Mouse (Mus musculus) hindbrain, embryonic 12.5 days (tissue): ENCODE results near the gene Ufsp1. TPM values are rescaled to one million over a fixed set of nuclear protein-coding genes. Genes with fewer than 3 reads are reported as not detected.
"Not testable (repeated sequence)": the region's sequence is repeated elsewhere in the genome, so short reads cannot be mapped to it uniquely, and the experiment has no call there.

Experiments used
- ATAC-seq: fragments of 200-750 bp; cut with Nextera tagmentation; 2 replicates; pipeline ENCODE4 v1.8.0; 2017; ENCODE audit warnings: moderate TSS enrichment; ENCODE audit not compliant: low FRiP score
- H3K27ac ChIP-seq: fragments of 300-500 bp; sonication (generic); 2 replicates; pipeline ENCODE4 v1.5.1; 2016; ENCODE audit warnings: mild to moderate bottlenecking
- H3K27me3 ChIP-seq: fragments of 300-500 bp; sonication (generic); 2 replicates; pipeline ENCODE4 v1.6.1; 2016; ENCODE audit warnings: mild to moderate bottlenecking
- H3K36me3 ChIP-seq: fragments of 300-500 bp; sonication (generic); 2 replicates; pipeline ENCODE4 v1.6.1; 2016; ENCODE audit warnings: mild to moderate bottlenecking
- H3K4me1 ChIP-seq: fragments of 300-500 bp; sonication (generic); 2 replicates; pipeline ENCODE4 v1.6.1; 2016
- H3K4me2 ChIP-seq: fragments of 300-500 bp; sonication (generic); replicated peaks from 2 replicates; pipeline ENCODE4 v1.6.1; 2016; ENCODE audit warnings: mild to moderate bottlenecking
- H3K4me3 ChIP-seq: fragments of 300-500 bp; sonication (generic); 2 replicates; pipeline ENCODE4 v1.5.1; 2016; ENCODE audit warnings: mild to moderate bottlenecking
- H3K9ac ChIP-seq: fragments of 300-500 bp; sonication (generic); 2 replicates; pipeline ENCODE4 v1.6.1; 2016; ENCODE audit warnings: mild to moderate bottlenecking, moderate library complexity
- H3K9me3 ChIP-seq: fragments of 300-500 bp; sonication (generic); replicated peaks from 2 replicates; pipeline ENCODE4 v1.6.1; 2016; ENCODE audit warnings: mild to moderate bottlenecking
- WGBS: fragments of 180-500 bp; shearing (Covaris S2); methylation state at CpG from one replicate; pipeline ENCODE4 v1.1.7; 2016; 5-methylcytosine and 5-hydroxymethylcytosine counted together
- polyA plus RNA-seq: library from polyadenylated mRNA; unstranded; fragments of >200 nt; fragmentation: Nextera tagmentation; extraction: Ambion mirVana; gene quantifications from 2 replicates; pipeline ENCODE4 v1.2.1, GENCODE M21; 2016

Gene Ufsp1
- polyA plus RNA-seq = 8.1 and 10.3 TPM in 2 replicates

GRCm38 (mm10) chr5:137293839-137294743 lies at the start of gene Ufsp1:
Ufsp1 (plus strand) TSS chr5:137294629.
- WGBS = under 1% methylated on average over 52 of the region's 52 CpGs
- Histone ChIP-seq H3K27ac (peak within 1 kb of the TSS; percentile 86), H3K27me3 (peaks cover 40% of the 10 kb centered on the region), H3K9me3 (no peaks in the 10 kb centered on the region), H3K4me3 (peak within 1 kb of the TSS; percentile 51), H3K4me2 (peak within 1 kb of the TSS; percentile 95), H3K9ac (peak within 1 kb of the TSS; percentile 80), H3K36me3 (peaks cover 41% of the 10 kb centered on the region), H3K4me1 (peaks cover 17% of the 10 kb centered on the region)
- peak; percentile 95 for ATAC-seq

GRCm38 (mm10) chr5:137263897-137264720 lies 30.3 kb upstream of the Ufsp1 start:
- H3K4me2 ChIP-seq = no peak overlapping the region
- no peak overlapping the region for H3K9ac ChIP-seq
- no peak for ATAC-seq
- H3K27ac ChIP-seq = no peak overlapping the region
- H3K36me3 ChIP-seq = no peaks in the 10 kb centered on the region
- no peak overlapping the region for H3K4me3 ChIP-seq
- WGBS = 86% methylated on average over 14 of the region's 14 CpGs
- peaks cover 8% of the 10 kb centered on the region; the same call in 1 of the 2 replicates for H3K4me1 ChIP-seq
- no peaks in the 10 kb centered on the region for H3K27me3 ChIP-seq
- H3K9me3 ChIP-seq = no peaks in the 10 kb centered on the region

- WGBS = 93% methylated on average over 11 of the region's 11 CpGs
- ATAC-seq = no peak
- no peak overlapping the region for H3K4me3 ChIP-seq
- no peaks in the 10 kb centered on the region for H3K9me3 ChIP-seq
- no peak overlapping the region for H3K9ac ChIP-seq
- H3K4me2 ChIP-seq = no peak overlapping the region
- H3K27ac ChIP-seq = no peak overlapping the region
- H3K27me3 ChIP-seq = no peaks in the 10 kb centered on the region
- H3K36me3 ChIP-seq = no peaks in the 10 kb centered on the region
- peaks cover 8% of the 10 kb centered on the region; the same call in 1 of the 2 replicates for H3K4me1 ChIP-seq
Measured at GRCm38 (mm10) chr5:137264787-137265186, 29.6 kb upstream of the Ufsp1 start.

GRCm38 (mm10) chr5:137268131-137268910 lies 26.1 kb upstream of the Ufsp1 start:
- H3K27me3 ChIP-seq = no peaks in the 10 kb centered on the region
- no peak overlapping the region for H3K27ac ChIP-seq
- WGBS = 23% methylated on average over 15 of the region's 18 CpGs
- 0 out of 2 replicates have a peak overlapping the region, but pooled peaks have one; percentile 6 for H3K4me3 ChIP-seq
- H3K9ac ChIP-seq = 0 out of 2 replicates have a peak overlapping the region, but pooled peaks have one; percentile 27
- peaks cover 4% of the 10 kb centered on the region; the same call in 1 of the 2 replicates for H3K9me3 ChIP-seq
- ATAC-seq = no peak; the same call in 1 of the 2 replicates
- peak overlapping the region; percentile 39 for H3K4me2 ChIP-seq
- H3K36me3 ChIP-seq = no peaks in the 10 kb centered on the region
- H3K4me1 ChIP-seq = peaks cover 8% of the 10 kb centered on the region; the same call in 1 of the 2 replicates

GRCm38 (mm10) chr5:137277360-137278342 lies 16.8 kb upstream of the Ufsp1 start:
- no peak overlapping the region for H3K9ac ChIP-seq
- peaks cover 4% of the 10 kb centered on the region; the same call in 1 of the 2 replicates for H3K9me3 ChIP-seq
- H3K27ac ChIP-seq = no peak overlapping the region
- peaks cover 4% of the 10 kb centered on the region; the same call in 1 of the 2 replicates for H3K27me3 ChIP-seq
- no peak for ATAC-seq
- no peaks in the 10 kb centered on the region for H3K36me3 ChIP-seq
- no peak overlapping the region for H3K4me3 ChIP-seq
- H3K4me1 ChIP-seq = no peaks in the 10 kb centered on the region
- WGBS = 50% methylated on average over 18 of the region's 18 CpGs
- peak overlapping the region; percentile 11; the same call in 1 of the 2 replicates for H3K4me2 ChIP-seq

GRCm38 (mm10) chr5:137284411-137284810 lies 10.0 kb upstream of the Ufsp1 start:
- 86% methylated on average over 5 of the region's 6 CpGs for WGBS
- H3K27ac ChIP-seq, H3K4me3 ChIP-seq, H3K9me3 ChIP-seq, H3K9ac ChIP-seq, H3K36me3 ChIP-seq, ATAC-seq, H3K4me2 ChIP-seq: not testable (repeated sequence)
- peaks cover 28% of the 10 kb centered on the region for H3K27me3 ChIP-seq
- H3K4me1 ChIP-seq = peaks cover 24% of the 10 kb centered on the region

GRCm38 (mm10) chr5:137285045-137285444 lies 9.4 kb upstream of the Ufsp1 start:
- Histone ChIP-seq H3K27me3 (peaks cover 35% of the 10 kb centered on the region), H3K4me2 (no peak overlapping the region), H3K4me1 (peaks cover 24% of the 10 kb centered on the region), H3K4me3 (no peak overlapping the region), H3K9ac (no peak overlapping the region), H3K27ac (no peak overlapping the region), H3K9me3 (no peaks in the 10 kb centered on the region), H3K36me3 (no peaks in the 10 kb centered on the region)
- WGBS = 69% methylated on average over 5 of the region's 5 CpGs
- no peak for ATAC-seq

- H3K36me3 ChIP-seq = no peaks in the 10 kb centered on the region
- H3K4me3 ChIP-seq = no peak overlapping the region
- no peak overlapping the region for H3K4me2 ChIP-seq
- no peak for ATAC-seq
- peaks cover 44% of the 10 kb centered on the region for H3K27me3 ChIP-seq
- no peak overlapping the region for H3K9ac ChIP-seq
- no peaks in the 10 kb centered on the region for H3K9me3 ChIP-seq
- WGBS = 54% methylated on average over 7 of the region's 7 CpGs
- H3K27ac ChIP-seq = no peak overlapping the region
- peaks cover 24% of the 10 kb centered on the region for H3K4me1 ChIP-seq
Measured at GRCm38 (mm10) chr5:137285986-137286385, 8.4 kb upstream of the Ufsp1 start.

- Histone ChIP-seq H3K27me3 (peaks cover 51% of the 10 kb centered on the region), H3K4me1 (peaks cover 24% of the 10 kb centered on the region), H3K9me3 (no peaks in the 10 kb centered on the region), H3K4me2 (peak overlapping the region; percentile 93), H3K36me3 (no peaks in the 10 kb centered on the region), H3K9ac (peak overlapping the region; percentile 58), H3K4me3 (peak overlapping the region; percentile 46), H3K27ac (peak overlapping the region; percentile 60; the same call in 1 of the 2 replicates)
- WGBS = under 1% methylated on average over 14 of the region's 16 CpGs
- peak; percentile 77 for ATAC-seq
Measured at GRCm38 (mm10) chr5:137286655-137287031, 7.8 kb upstream of the Ufsp1 start.

GRCm38 (mm10) chr5:137287032-137287952 lies 7.1 kb upstream of the Ufsp1 start, which contains the start of gene Ache:
Ache (plus strand) TSS chr5:137287519.
- ATAC-seq = peak; percentile 70
- Histone ChIP-seq H3K4me3 (peak within 1 kb of the TSS; percentile 46), H3K9ac (peak within 1 kb of the TSS; percentile 71), H3K36me3 (no peaks in the 10 kb centered on the region), H3K27me3 (peaks cover 57% of the 10 kb centered on the region), H3K27ac (peak within 1 kb of the TSS; percentile 60), H3K4me1 (peaks cover 24% of the 10 kb centered on the region), H3K4me2 (peak within 1 kb of the TSS; percentile 93), H3K9me3 (no peaks in the 10 kb centered on the region)
- 1% methylated on average over 40 of the region's 40 CpGs for WGBS
